Mouse (Mus musculus): ENCODE results near the gene Pde1b. TPM values are rescaled to one million over a fixed set of nuclear protein-coding genes. Genes with fewer than 3 reads are reported as not detected.
A peak's percentile ranks its signal among the peaks of the same experiment; 100 is the strongest.

The Pde1b gene
- polyA plus RNA-seq, 1 experiment: 21.7 TPM

DNA sequence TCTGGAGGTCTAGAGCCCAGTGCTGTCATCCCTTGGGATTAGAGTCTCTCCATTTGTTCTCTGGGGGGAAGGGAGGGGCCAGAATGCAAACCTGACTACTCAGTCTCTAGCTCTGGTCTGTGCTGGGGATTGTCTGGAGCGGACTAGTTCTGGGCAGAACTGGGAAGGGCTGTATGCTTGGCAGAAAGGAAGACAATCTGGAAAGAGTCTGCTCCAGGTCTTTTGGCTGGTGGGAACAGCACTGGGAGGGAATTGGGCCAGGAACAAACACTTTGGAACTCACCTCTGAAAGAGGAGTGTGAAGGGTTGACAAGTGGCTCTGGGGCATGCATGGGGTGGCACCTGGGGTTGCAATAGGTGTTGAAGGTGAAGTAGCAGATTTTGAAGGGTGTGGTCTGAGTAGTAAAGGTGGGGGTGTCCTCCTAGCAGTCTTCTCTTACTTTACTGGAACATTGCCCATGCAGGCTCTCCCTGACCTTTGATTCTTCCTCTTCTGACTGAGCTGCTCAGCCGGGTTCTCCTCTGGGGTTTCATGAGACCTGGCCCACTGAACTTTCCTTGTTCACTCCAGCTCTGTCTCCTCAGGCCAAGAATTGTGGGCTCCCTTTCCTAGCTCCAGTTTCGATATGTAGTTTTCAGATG, 19.7 kb downstream of the Pde1b start:
- Histone ChIP-seq H3K27me3 (ENCODE audit: control insufficient read depth, insufficient read depth, low read length, poor library complexity, severe bottlenecking) (no peaks in the 10 kb centered on the region), H3K4me1 (ENCODE audit: control insufficient read depth, insufficient read depth, low read length) (peaks cover 9% of the 10 kb centered on the region), H3K9ac (ENCODE audit: low read depth, poor library complexity, severe bottlenecking) (no peak overlapping the region), H3K4me3 (ENCODE audit: low read depth, low read length) (no peak overlapping the region), H3K9me3 (replicated peaks; ENCODE audit: control insufficient read depth, insufficient read depth, low read length, poor library complexity, severe bottlenecking) (no peaks in the 10 kb centered on the region), H3K36me3 (ENCODE audit: control insufficient read depth, insufficient read depth, low read length, poor library complexity, severe bottlenecking) (no peaks in the 10 kb centered on the region), H3K27ac (ENCODE audit: insufficient read depth, low read length) (peak overlapping the region; percentile 44)
- TF ChIP-seq POLR2A (IDR thresholded peaks at IDR 0.05; ENCODE audit: insufficient read depth, low read length) (no peak), EP300 (IDR thresholded peaks at IDR 0.05; ENCODE audit: insufficient read depth, low read depth, low read length) (no peak), CTCF (IDR thresholded peaks at IDR 0.05; ENCODE audit: low read depth, low read length) (no peak)

DNA sequence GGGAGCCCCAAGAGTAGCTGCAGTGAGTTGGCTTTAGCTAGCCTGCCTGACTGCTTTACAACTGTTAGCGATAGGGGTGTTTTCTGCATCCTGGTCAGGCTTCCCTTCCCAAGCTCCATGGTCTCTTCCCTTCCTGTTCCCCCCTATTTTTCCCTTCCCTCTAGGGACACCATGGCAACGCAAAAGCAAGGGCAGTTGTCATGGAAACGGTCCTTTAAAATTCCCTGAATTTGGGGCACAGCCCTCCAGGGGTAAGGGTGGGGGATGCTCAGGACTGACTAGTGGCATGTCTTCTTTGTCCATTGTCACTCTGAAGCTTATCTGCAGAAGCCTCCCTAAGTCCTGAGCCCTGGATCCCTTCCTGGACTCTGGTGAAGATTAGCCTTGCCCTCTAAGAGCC, 20.3 kb downstream of the Pde1b start:
- Histone ChIP-seq H3K4me1 (ENCODE audit: control insufficient read depth, insufficient read depth, low read length) (peaks cover 9% of the 10 kb centered on the region), H3K27me3 (ENCODE audit: control insufficient read depth, insufficient read depth, low read length, poor library complexity, severe bottlenecking) (no peaks in the 10 kb centered on the region), H3K27ac (ENCODE audit: insufficient read depth, low read length) (0 out of 2 replicates have a peak overlapping the region, but pooled peaks have one; percentile 44), H3K4me3 (ENCODE audit: low read depth, low read length) (no peak overlapping the region), H3K36me3 (ENCODE audit: control insufficient read depth, insufficient read depth, low read length, poor library complexity, severe bottlenecking) (no peaks in the 10 kb centered on the region), H3K9ac (ENCODE audit: low read depth, poor library complexity, severe bottlenecking) (no peak overlapping the region), H3K9me3 (replicated peaks; ENCODE audit: control insufficient read depth, insufficient read depth, low read length, poor library complexity, severe bottlenecking) (no peaks in the 10 kb centered on the region)
- TF ChIP-seq POLR2A (IDR thresholded peaks at IDR 0.05; ENCODE audit: insufficient read depth, low read length) (no peak), CTCF (IDR thresholded peaks at IDR 0.05; ENCODE audit: low read depth, low read length) (no peak), EP300 (IDR thresholded peaks at IDR 0.05; ENCODE audit: insufficient read depth, low read depth, low read length) (no peak)

- no peak overlapping the region for H3K4me3 ChIP-seq (ENCODE audit: low read depth, low read length)
- no peaks in the 10 kb centered on the region for H3K27me3 ChIP-seq (ENCODE audit: control insufficient read depth, insufficient read depth, low read length, poor library complexity, severe bottlenecking)
- H3K36me3 ChIP-seq (ENCODE audit: control insufficient read depth, insufficient read depth, low read length, poor library complexity, severe bottlenecking): no peaks in the 10 kb centered on the region
- H3K9me3 ChIP-seq (replicated peaks; ENCODE audit: control insufficient read depth, insufficient read depth, low read length, poor library complexity, severe bottlenecking): no peaks in the 10 kb centered on the region
- no peak overlapping the region for H3K9ac ChIP-seq (ENCODE audit: low read depth, poor library complexity, severe bottlenecking)
- H3K27ac ChIP-seq (ENCODE audit: insufficient read depth, low read length): no peak overlapping the region
- no peak for TF ChIP-seq EP300 (IDR thresholded peaks at IDR 0.05; ENCODE audit: insufficient read depth, low read depth, low read length)
- TF ChIP-seq POLR2A (IDR thresholded peaks at IDR 0.05; ENCODE audit: insufficient read depth, low read length): no peak
- peak; percentile 94 for TF ChIP-seq CTCF (IDR thresholded peaks at IDR 0.05; ENCODE audit: low read depth, low read length)
- no peaks in the 10 kb centered on the region for H3K4me1 ChIP-seq (ENCODE audit: control insufficient read depth, insufficient read depth, low read length)
Measured at GRCm38 (mm10) chr15:103530372-103530771, 27.5 kb downstream of the Pde1b start.

DNA sequence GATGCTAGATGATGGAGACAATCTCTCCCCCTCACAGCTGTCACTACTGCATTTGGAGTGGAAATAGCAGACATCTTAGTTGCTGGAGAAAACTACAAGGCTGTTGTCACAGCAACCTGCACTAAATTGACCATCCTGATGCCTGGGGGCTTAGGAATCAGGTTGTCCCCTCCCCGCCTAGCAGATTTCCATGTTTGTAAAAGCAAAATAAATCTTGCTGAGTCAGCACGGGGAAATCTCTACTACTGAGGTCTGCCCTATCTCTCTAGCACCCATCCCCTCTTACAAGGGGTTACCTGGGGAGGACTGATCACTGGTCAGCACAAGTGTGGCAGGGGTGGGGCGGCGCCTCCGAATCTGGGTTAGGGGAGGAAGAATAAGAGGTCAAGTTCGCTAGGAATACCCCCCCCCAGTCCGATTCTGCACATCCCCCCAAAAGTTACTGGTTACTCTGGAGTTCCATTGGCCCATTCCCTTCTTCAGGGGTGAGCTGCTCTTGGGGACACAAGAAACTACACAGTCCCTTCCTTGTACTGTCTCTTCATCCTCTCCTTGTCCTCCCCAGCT, 31.3 kb downstream of the Pde1b start:
- H3K9me3 ChIP-seq (replicated peaks; ENCODE audit: control insufficient read depth, insufficient read depth, low read length, poor library complexity, severe bottlenecking): no peaks in the 10 kb centered on the region
- H3K4me1 ChIP-seq (ENCODE audit: control insufficient read depth, insufficient read depth, low read length): no peaks in the 10 kb centered on the region
- H3K27ac ChIP-seq (ENCODE audit: insufficient read depth, low read length): no peak overlapping the region
- no peaks in the 10 kb centered on the region for H3K36me3 ChIP-seq (ENCODE audit: control insufficient read depth, insufficient read depth, low read length, poor library complexity, severe bottlenecking)
- no peak overlapping the region for H3K9ac ChIP-seq (ENCODE audit: low read depth, poor library complexity, severe bottlenecking)
- H3K27me3 ChIP-seq (ENCODE audit: control insufficient read depth, insufficient read depth, low read length, poor library complexity, severe bottlenecking): no peaks in the 10 kb centered on the region
- TF ChIP-seq POLR2A (IDR thresholded peaks at IDR 0.05; ENCODE audit: insufficient read depth, low read length): no peak
- no peak for TF ChIP-seq CTCF (IDR thresholded peaks at IDR 0.05; ENCODE audit: low read depth, low read length)
- no peak for TF ChIP-seq EP300 (IDR thresholded peaks at IDR 0.05; ENCODE audit: insufficient read depth, low read depth, low read length)
- no peak overlapping the region for H3K4me3 ChIP-seq (ENCODE audit: low read depth, low read length)

- H3K9ac ChIP-seq (ENCODE audit: low read depth, poor library complexity, severe bottlenecking): no peak overlapping the region
- H3K27ac ChIP-seq (ENCODE audit: insufficient read depth, low read length): no peak overlapping the region
- no peaks in the 10 kb centered on the region for H3K36me3 ChIP-seq (ENCODE audit: control insufficient read depth, insufficient read depth, low read length, poor library complexity, severe bottlenecking)
- no peaks in the 10 kb centered on the region for H3K27me3 ChIP-seq (ENCODE audit: control insufficient read depth, insufficient read depth, low read length, poor library complexity, severe bottlenecking)
- H3K4me3 ChIP-seq (ENCODE audit: low read depth, low read length): no peak overlapping the region
- no peaks in the 10 kb centered on the region for H3K4me1 ChIP-seq (ENCODE audit: control insufficient read depth, insufficient read depth, low read length)
- TF ChIP-seq POLR2A (IDR thresholded peaks at IDR 0.05; ENCODE audit: insufficient read depth, low read length) (no peak), EP300 (IDR thresholded peaks at IDR 0.05; ENCODE audit: insufficient read depth, low read depth, low read length) (no peak), CTCF (IDR thresholded peaks at IDR 0.05; ENCODE audit: low read depth, low read length) (no peak)
- H3K9me3 ChIP-seq (replicated peaks; ENCODE audit: control insufficient read depth, insufficient read depth, low read length, poor library complexity, severe bottlenecking): no peaks in the 10 kb centered on the region
Measured at GRCm38 (mm10) chr15:103535030-103535429, 32.2 kb downstream of the Pde1b start.

DNA sequence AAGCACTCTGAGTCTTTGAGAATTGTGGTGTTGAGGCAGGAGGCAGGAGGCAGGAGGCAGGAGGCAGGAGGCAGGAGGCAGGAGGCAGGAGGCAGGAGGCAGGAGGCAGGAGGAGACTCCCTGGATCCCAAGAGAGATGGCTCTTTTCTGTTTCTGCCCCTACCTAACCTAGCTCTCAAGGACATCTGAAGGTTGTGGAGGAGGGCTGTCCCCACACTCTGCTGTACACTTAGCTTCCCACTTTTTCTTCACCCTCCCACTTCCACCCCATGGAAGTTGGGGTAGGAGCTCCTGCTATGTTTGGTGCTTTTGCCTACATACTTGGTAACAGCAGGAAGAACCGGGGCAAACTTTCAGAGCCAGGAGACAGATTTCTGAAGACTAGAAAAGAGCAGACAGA, 33.0 kb downstream of the Pde1b start:
- Histone ChIP-seq H3K4me1 (ENCODE audit: control insufficient read depth, insufficient read depth, low read length) (no peaks in the 10 kb centered on the region), H3K27me3 (ENCODE audit: control insufficient read depth, insufficient read depth, low read length, poor library complexity, severe bottlenecking) (no peaks in the 10 kb centered on the region), H3K4me3 (ENCODE audit: low read depth, low read length) (no peak overlapping the region), H3K27ac (ENCODE audit: insufficient read depth, low read length) (no peak overlapping the region), H3K36me3 (ENCODE audit: control insufficient read depth, insufficient read depth, low read length, poor library complexity, severe bottlenecking) (no peaks in the 10 kb centered on the region), H3K9ac (ENCODE audit: low read depth, poor library complexity, severe bottlenecking) (no peak overlapping the region), H3K9me3 (replicated peaks; ENCODE audit: control insufficient read depth, insufficient read depth, low read length, poor library complexity, severe bottlenecking) (no peaks in the 10 kb centered on the region)
- TF ChIP-seq EP300 (IDR thresholded peaks at IDR 0.05; ENCODE audit: insufficient read depth, low read depth, low read length) (no peak), POLR2A (IDR thresholded peaks at IDR 0.05; ENCODE audit: insufficient read depth, low read length) (no peak)
